Mouse (Mus musculus) midbrain, postnatal 0 days (tissue): ENCODE measurements around the gene Arl15. TPM values are rescaled to one million over a fixed set of nuclear protein-coding genes. Genes with fewer than 3 reads are reported as not detected.

ENCODE experiments used
- ATAC-seq: fragments of 200-750 bp; cut with Nextera tagmentation; 2 replicates; pipeline ENCODE4 v1.8.0; 2017; ENCODE audit warnings: moderate number of reproducible peaks, mild to moderate bottlenecking, moderate TSS enrichment, moderate library complexity; ENCODE audit not compliant: low FRiP score
- DNase-seq: peaks from one replicate; pipeline ENCODE4 v3.0.0-alpha.2; 2015; ENCODE audit warnings: low spot score
- H3K27ac ChIP-seq: fragments of 300-500 bp; sonication (generic); 2 replicates; pipeline ENCODE4 v1.5.1; 2014; ENCODE audit warnings: low read depth, mild to moderate bottlenecking, low read length, mixed read lengths
- H3K27me3 ChIP-seq: fragments of 300-500 bp; sonication (generic); 2 replicates; pipeline ENCODE4 v1.6.1; 2014; ENCODE audit warnings: low read length, control low read depth, mixed read lengths; ENCODE audit not compliant: insufficient read depth
- H3K36me3 ChIP-seq: fragments of 300-500 bp; sonication (generic); 2 replicates; pipeline ENCODE4 v1.6.1; 2014; ENCODE audit warnings: low read length, control low read depth, mixed read lengths; ENCODE audit not compliant: insufficient read depth
- H3K4me1 ChIP-seq: fragments of 300-500 bp; sonication (generic); 2 replicates; pipeline ENCODE4 v1.6.1; 2014; ENCODE audit warnings: mild to moderate bottlenecking, control low read depth, antibody characterized with exemption, low read length, mixed read lengths; ENCODE audit not compliant: insufficient read depth
- H3K4me2 ChIP-seq: fragments of 300-500 bp; sonication (generic); 2 replicates; pipeline ENCODE4 v1.6.1; 2014; ENCODE audit warnings: low read depth, mild to moderate bottlenecking, low read length, mixed read lengths; ENCODE audit not compliant: poor library complexity, severe bottlenecking
- H3K4me3 ChIP-seq: fragments of 300-500 bp; sonication (generic); 2 replicates; pipeline ENCODE4 v1.5.1; 2014; ENCODE audit warnings: low read depth, mild to moderate bottlenecking, low read length, moderate library complexity
- H3K9ac ChIP-seq: fragments of 300-500 bp; sonication (generic); replicated peaks from 2 replicates; pipeline ENCODE4 v1.6.1; 2014; ENCODE audit warnings: mild to moderate bottlenecking, low read length, moderate library complexity, mixed read lengths; ENCODE audit not compliant: poor library complexity, severe bottlenecking
- H3K9me3 ChIP-seq: fragments of 300-500 bp; sonication (generic); 2 replicates; pipeline ENCODE4 v1.6.1; 2016; ENCODE audit warnings: low read length, control low read depth
- CTCF ChIP-seq: IDR thresholded peaks from 2 replicates; pipeline ENCODE4 v1.5.1; 2016; ENCODE audit warnings: antibody characterized with exemption, mild to moderate bottlenecking
- WGBS: fragments of 180-500 bp; shearing (Covaris S2); extraction: QIAGEN DNeasy Blood & Tissue Kit; methylation state at CpG from one replicate; pipeline ENCODE4 v1.1.7; 2014; 5-methylcytosine and 5-hydroxymethylcytosine counted together
- polyA plus RNA-seq: library from polyadenylated mRNA; unstranded; fragments of >200 nt; fragmentation: Nextera tagmentation; extraction: Ambion mirVana; gene quantifications from 2 replicates; pipeline ENCODE4 v1.2.1, GENCODE M21; 2015
- total RNA-seq: library from RNA; depleted of rRNA; stranded (reverse); fragments of >200 nt; gene quantifications from 2 replicates; pipeline ENCODE4 v1.2.3, GENCODE M21; 2014

Arl15 gene
- total and polyA plus RNA-seq, 2 experiments from 2014 or later, result 16.8 to 54.8 TPM

GRCm38 (mm10) chr13:114143247-114143646 is 348.9 kb downstream of the Arl15 start:
- no peak for ATAC-seq
- no peaks in the 10 kb centered on the region for H3K36me3 ChIP-seq
- 72% methylated on average over 1 of the region's 1 CpGs for WGBS

GRCm38 (mm10) chr13:114144052-114145046 is 350.0 kb downstream of the Arl15 start:
- no peak for TF ChIP-seq CTCF
- no peak overlapping the region for H3K4me3 ChIP-seq
- no peaks in the 10 kb centered on the region for H3K4me1 ChIP-seq
- H3K36me3 ChIP-seq, result no peaks in the 10 kb centered on the region
- no peak overlapping the region for H3K27ac ChIP-seq
- no peaks in the 10 kb centered on the region for H3K27me3 ChIP-seq
- ATAC-seq, result no peak
- 70% methylated on average over 15 of the region's 15 CpGs for WGBS
- H3K4me2 ChIP-seq, result no peak overlapping the region
- no peak for DNase-seq
- H3K9me3 ChIP-seq, result no peaks in the 10 kb centered on the region
- H3K9ac ChIP-seq, result no peak overlapping the region

More at GRCm38 (mm10) chr13:114143247-114143646, 348.9 kb downstream of the Arl15 start:
- H3K9ac ChIP-seq, result no peak overlapping the region
- TF ChIP-seq CTCF, result no peak
- no peak overlapping the region for H3K27ac ChIP-seq
- no peak for DNase-seq
- H3K27me3 ChIP-seq, result no peaks in the 10 kb centered on the region
- H3K4me3 ChIP-seq, result no peak overlapping the region
- no peaks in the 10 kb centered on the region for H3K9me3 ChIP-seq
- H3K4me2 ChIP-seq, result no peak overlapping the region
- H3K4me1 ChIP-seq, result no peaks in the 10 kb centered on the region

DNA sequence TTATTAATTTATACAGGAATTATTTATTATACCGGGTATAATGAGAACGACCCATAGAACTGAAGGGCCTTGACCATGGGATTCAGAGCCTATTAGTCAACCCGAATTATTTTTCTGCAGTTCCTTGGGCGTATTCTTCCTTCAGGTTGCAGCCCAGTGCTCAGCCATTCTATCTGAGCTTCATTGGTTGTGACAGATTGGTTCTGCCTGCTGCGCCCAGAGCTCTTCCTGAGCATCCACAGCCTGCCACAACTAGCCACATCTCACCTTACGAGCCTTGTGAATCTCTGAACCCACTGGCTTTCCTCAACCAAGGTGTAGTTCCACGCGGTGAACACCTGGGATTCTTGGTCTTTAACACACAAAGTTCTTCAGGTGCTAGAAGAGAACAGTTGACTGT is 350.9 kb downstream of the Arl15 start:
- 90% methylated on average over 8 of the region's 8 CpGs for WGBS
- H3K27ac ChIP-seq, result no peak overlapping the region
- H3K9me3 ChIP-seq, result no peaks in the 10 kb centered on the region
- no peak for ATAC-seq
- H3K27me3 ChIP-seq, result no peaks in the 10 kb centered on the region
- no peaks in the 10 kb centered on the region for H3K36me3 ChIP-seq
- H3K4me1 ChIP-seq, result no peaks in the 10 kb centered on the region
- H3K4me2 ChIP-seq, result no peak overlapping the region
- TF ChIP-seq CTCF, result no peak
- no peak overlapping the region for H3K9ac ChIP-seq
- DNase-seq, result peak; percentile 38
- H3K4me3 ChIP-seq, result no peak overlapping the region

- H3K9ac ChIP-seq, result no peak overlapping the region
- H3K27ac ChIP-seq, result no peak overlapping the region
- H3K9me3 ChIP-seq, result no peaks in the 10 kb centered on the region
- no peak overlapping the region for H3K4me2 ChIP-seq
- no peak for ATAC-seq
- H3K27me3 ChIP-seq, result no peaks in the 10 kb centered on the region
- no peak for DNase-seq
- 0 out of 2 replicates have a peak, but pooled peaks cover 3% of the 10 kb centered on the region for H3K36me3 ChIP-seq
- no peak for TF ChIP-seq CTCF
- WGBS, result 91% methylated on average over 16 of the region's 16 CpGs
- H3K4me3 ChIP-seq, result no peak overlapping the region
- no peaks in the 10 kb centered on the region for H3K4me1 ChIP-seq
Measured at GRCm38 (mm10) chr13:114150856-114151697, 356.8 kb downstream of the Arl15 start.

DNA sequence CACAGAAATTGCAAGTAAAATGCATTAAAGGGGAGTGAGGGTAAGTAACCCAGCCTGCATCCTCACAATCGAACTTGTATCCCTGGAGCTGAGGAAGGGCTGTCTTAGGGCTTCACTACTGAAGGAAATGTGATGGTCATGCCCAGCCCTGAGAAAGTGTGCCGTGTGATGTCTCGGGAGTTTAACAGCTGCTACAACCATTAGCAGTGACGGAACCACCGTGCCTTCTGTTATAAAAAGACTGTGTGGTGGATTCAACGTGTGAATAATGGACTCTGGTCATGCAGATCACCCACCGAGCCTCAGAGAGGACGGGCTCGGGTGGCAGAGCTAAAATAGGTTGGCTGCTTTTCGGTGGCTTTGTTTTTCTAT is 357.4 kb downstream of the Arl15 start:
- no peak overlapping the region for H3K27ac ChIP-seq
- 78% methylated on average over 10 of the region's 10 CpGs for WGBS
- H3K36me3 ChIP-seq, result 0 out of 2 replicates have a peak, but pooled peaks cover 3% of the 10 kb centered on the region
- no peaks in the 10 kb centered on the region for H3K27me3 ChIP-seq
- no peak for TF ChIP-seq CTCF
- DNase-seq (no peak), ATAC-seq (no peak)
- H3K9ac ChIP-seq, result no peak overlapping the region
- H3K4me2 ChIP-seq, result no peak overlapping the region
- H3K9me3 ChIP-seq, result no peaks in the 10 kb centered on the region
- H3K4me3 ChIP-seq, result no peak overlapping the region
- H3K4me1 ChIP-seq, result no peaks in the 10 kb centered on the region
